Mouse (Mus musculus) kidney, postnatal 36 days (tissue): ENCODE data around the gene C1qtnf9.

Experiments
- DNase-seq, 2 experiments: peaks; one replicate each; pipeline ENCODE4 v3.0.0; 2021 to 2022; ENCODE audit warnings: mixed read lengths in 2 of 2

The C1qtnf9 gene

DNA sequence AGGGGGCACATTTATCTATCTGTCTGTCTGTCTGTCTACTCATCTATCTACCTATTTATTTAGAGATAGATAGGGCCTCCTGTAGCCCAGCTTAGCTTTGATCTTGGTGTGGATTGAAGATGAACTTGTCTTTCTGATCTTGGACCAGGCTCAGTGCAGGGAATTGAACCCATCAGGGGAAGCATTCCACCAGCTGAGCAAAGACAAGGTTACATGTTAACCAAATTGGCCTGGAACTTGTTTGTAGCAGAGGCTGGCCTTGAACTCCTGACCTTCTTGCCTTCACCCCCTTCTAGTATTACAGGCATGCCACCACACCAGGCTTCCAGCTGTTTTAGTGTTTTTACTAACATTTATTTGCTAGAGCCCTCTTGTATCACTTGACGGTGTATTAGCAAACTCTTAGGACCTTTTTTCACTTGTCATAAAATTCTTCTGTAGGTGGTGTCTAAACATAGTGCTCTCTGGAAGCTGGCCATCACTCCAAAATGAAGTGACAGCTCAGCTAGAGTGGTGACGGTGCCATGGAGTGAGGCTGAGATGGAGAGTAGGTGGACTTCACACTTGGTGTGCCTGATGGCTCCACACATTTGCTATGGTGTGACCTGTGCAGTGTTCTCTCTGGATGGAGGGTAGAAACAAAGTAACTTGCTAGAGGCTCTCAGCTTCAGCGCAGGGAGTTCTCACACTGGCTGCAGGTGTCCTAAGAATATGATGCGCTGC, 28.8 kb downstream of the C1qtnf9 start:
- DNase-seq = no peak

DNA sequence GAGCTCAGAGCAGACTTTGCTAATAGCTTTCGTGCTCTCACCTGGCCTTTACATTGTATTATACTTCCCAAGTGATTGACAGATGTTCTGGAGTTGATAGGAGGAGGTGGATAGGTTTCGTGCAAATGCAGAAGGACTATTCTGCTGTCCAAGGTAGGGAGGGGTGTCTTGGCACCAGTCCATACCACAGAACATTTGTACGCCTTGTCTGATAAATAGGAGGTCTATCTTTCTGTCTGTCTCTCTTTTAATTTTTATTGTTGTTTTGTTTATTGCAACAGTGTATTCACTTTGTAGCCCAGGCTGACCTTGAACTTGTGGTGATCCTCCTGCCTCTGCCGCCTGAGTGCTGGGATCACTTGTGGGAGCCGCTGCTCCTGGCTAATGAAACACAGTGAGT, 29.7 kb downstream of the C1qtnf9 start:
- DNase-seq = no peak

DNA sequence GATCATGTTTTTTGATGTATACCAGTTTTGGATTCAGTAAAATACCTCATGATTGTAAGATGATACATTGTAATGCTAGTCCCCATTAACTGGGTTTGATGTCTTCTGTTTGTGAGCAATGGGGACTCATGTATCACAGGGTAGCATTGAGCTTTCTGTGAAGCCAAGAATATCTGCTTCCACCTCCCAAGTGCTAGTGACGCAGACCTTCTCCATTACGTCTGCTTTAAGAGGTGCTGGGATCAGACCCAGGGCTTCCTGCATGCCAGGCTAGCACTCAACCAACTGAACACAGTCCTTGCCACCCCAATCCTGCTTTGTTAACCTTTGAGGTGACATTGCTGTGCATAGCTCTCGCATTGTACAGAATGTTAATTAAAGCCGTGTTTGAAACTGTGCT, 30.8 kb downstream of the C1qtnf9 start:
- DNase-seq = no peak

DNA sequence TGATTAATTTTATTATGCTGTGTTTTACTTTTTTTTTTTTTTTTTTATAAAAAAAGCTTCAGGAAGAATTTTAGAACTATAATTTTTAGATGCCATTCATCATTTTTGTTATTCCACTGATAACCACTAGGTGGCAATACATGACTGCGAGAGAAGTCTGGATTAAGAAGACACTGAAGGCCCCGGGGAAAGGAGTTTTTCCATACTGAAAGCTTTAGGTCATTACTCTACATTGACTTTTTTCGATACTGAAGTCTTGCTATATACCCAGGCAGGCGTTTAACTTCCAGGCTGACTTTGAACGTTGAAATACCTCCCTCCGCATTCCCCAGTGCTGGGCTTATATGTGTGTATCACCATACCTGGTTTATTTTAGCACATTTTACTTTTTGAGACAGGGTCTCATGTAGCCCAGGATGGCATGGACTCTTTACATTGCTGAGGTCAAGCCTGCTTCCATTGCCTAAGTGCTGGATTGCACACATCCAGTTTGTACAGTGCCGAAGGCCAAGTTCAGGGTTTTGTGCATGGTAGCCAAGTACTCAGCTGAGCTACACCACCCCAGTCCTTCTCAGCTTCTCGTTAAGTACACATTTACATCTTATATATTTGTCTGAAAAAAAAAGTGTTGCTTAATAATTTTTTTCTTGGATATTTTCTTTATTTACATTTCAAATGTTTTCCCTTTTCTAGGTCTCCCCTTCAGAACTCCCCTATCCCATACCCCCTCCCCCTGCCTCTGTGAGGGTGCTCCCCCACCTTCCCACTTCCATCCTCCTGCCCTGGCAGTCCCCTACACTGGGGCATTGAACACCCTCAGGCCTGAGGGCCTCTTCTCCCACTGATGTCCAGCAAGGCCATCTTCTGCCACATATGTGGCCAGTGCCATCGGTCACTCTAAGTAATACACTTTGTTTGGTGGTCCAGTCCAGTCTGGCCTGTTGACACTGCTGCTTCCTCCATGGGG, 32.1 kb downstream of the C1qtnf9 start:
- DNase-seq = peak in 1 of 2 experiments; percentile 24

DNA sequence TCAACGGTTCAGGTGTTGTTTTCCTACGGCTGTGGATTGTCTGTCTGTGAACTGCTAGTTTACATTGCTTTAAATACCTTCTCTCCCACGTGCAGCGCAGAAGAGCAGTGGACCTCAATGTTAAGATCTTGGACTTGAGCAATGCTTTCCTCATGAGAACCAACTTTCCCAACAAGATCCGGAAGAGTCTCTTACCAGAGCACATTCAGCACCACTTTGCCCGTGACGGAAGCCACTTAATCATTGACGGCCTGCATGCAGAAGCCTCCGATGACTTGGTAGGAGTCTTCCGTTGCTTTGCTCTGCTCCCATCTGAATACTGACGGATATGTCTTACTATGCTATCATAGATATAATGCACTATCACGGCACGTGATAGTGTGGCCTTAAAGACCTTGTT, 34.1 kb downstream of the C1qtnf9 start:
- DNase-seq = no peak

DNA sequence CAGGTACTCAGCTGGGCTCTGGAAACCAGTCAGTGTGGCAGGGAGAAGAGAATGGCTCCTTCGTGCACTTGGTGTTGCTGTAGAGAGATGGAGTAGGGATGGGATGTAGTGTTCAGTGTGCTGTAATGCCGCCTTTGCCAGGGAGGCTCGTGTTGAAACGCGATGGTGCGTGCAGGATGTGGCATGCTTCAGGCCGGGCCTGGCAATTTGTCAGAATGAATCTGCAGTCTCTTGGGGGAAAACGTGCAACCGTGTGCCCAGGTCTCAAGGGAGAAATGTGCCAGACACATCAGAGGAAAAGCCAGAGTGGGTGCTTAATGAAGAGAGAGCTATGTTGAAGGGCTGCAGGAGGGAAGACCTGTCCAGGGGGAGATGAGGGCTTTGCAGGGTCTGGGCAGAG, 37.0 kb downstream of the C1qtnf9 start:
- DNase-seq = no peak

DNA sequence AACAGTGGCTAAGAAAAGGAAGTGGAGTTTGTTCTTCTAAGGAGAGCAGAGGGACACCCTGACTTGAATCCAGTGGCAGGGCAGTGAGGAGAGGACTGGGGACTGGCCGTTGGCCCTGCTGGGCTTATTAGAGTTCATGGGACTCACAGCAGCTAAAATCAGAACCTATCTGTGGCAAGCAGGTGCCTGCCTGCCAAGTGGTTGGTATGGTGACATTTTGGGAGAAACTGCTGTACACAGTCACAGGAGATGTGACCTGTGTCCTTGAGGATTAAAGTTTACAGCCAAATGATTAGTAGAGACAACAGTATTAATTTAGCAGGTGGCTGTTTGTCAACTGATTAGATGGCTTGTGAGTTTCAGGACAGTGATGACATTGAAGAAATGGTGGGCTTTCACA, 37.9 kb downstream of the C1qtnf9 start:
- DNase-seq = no peak

DNA sequence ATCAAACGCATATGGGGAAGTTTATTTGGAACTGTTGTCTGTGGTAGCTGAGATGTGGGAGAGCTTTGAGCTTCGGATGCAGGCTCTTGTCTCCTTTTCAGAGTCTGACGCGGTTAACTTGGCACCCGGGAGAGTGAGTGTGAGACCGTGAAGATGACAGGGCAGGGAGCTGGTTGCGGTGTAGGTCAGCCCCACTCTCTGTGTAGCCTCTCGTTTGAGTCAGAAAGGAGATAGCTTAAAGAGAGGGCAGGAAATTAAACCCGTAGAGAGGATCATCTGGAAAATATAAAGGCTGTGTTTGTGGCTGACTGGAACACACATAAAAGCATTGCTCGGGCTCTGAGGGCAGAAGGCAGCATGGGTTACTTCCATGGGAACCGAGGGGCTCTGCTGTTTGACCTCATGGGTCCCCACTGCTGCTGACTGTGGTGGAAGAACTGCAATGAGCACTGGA, 39.0 kb downstream of the C1qtnf9 start:
- DNase-seq = no peak

DNA sequence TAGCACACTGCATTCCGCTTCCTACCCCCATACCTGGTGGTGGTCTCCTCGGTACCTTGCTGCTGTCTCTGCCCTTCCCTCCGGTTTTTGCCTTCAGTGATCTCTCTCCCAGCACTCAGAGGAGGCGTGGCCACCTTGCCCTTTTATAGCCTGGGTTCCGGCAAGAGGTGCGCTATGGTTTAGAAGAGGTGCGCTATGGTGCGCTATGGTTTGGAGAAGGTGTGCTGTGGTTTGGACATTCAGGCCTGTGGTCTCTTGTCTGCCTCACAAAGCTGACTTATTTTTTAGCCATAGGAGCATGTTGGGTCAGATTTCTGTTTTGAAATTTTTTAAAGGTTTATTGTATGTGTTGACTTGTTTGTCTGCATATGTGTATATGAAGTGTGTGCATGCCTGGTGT, 41.9 kb downstream of the C1qtnf9 start:
- no peak for DNase-seq

DNA sequence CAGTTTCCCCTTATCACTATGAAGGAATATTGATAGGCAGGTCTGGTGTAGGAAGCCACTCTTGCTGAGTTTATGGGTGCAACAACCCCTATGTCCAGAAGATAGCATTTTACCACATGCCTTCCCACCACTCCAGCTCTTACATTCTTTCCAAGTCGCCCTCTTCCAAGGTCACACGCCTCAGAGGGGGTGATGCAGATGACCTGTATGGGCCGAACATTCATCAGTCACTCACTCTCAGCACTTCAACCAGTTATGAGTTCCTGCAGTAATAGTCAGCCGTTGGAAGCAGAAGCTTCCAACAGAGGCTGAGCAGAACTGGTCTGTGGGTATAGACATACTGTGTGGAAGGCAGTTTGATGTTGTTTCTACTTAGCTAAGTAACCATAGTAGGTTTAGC, 43.6 kb downstream of the C1qtnf9 start:
- no peak for DNase-seq

DNA sequence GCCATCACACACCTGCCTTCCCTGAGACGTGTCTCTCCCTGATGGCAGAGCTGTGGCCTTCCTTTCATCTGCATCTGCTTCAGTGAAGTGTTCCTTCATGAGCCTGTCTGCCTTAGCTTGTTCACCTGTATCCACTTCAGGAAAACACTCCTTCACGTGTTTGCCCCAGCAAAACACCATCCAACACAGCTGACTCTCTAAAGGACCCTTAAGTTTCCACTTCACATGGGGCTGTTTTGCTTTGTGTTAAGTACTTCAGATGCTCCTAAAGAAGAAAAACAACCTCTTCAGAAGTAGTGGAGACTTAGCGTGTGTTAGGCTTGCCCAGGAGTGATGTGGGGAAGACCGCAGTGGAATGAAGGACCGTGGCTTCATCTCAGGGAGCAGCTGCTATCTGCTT, 47.2 kb downstream of the C1qtnf9 start:
- no peak for DNase-seq

DNA sequence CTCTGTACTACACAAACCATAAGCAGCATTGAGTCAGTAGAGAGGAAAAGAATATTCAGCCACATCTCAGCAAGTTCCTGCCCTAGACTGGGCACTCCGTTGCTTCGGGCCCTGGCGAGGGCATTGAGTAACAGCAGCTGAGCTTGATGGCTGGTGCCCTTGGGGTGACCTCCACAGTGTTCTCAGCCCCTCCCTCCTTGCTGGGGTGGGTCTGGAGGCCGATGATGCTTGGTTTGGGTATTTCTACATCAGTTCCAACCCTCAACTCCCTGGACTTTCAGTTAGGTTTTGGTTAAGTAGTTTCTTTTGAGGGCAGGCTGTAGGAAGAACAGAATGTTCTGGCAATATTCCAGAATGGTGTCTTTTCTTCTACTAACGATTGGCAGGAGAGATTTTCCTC, 50.1 kb downstream of the C1qtnf9 start:
- no peak for DNase-seq

DNA sequence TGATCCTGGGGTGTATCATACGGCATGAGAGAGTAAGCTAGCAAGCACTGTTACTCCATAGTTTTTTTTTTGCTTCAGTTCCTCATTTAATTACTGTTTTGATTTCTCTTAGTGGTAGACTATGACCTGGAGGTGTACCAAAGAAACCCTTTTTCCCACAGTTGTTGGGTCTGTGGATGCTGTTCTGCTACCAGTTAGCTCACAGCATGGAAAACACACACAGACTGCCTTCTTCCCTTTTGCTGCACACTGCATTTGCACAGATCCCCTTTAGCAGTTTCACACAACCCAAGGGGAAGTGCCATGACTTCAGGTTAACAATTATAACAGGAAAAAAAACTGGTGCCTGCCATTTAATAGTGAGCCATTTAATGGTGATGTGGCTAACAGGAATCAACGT, 62.2 kb downstream of the C1qtnf9 start:
- DNase-seq = no peak
